In genomic region chr19:16181258-16181657, GRCm38 (mm10) we compare ENCODE assay signal across 23 mouse cellular contexts. TPM values are rescaled to one million over a fixed set of nuclear protein-coding genes. Genes with fewer than 3 reads are reported as not detected.
A peak's percentile ranks its signal among the peaks of the same experiment; 100 is the strongest.
DNase-seq lines count a peak whose midpoint lies in the region; ATAC-seq lines count a peak whose summit lies in the region.
"Had no signal": no experiment of that assay in that cellular context is flagged by ENCODE, and none has a peak within 500 bp of the region (broad histone marks: within the 10 kb centered on the region; RNA-seq: fewer than 3 reads in every experiment).

No protein-coding gene starts in this region.

- no peak for DNase-seq in heart, postnatal 14 days
- DNase-seq in hindbrain, embryonic 14.5 days (ENCODE audit: low spot score), result no peak
- DNase-seq in lung, postnatal 4 days, result no peak
- DNase-seq in left cerebral cortex, postnatal 4 days, result no peak
- DNase-seq: adrenal gland, postnatal 36 days; cerebellum, adult 2 months; cerebellum, postnatal 36 days; kidney, adult 8-10 months; kidney, postnatal 4 days; layer of hippocampus, adult 9-11 months; liver, embryonic 13.5 days; thymus, adult 18-20 months; thymus, postnatal 4 days had no signal

- ATAC-seq in heart, embryonic 12.5 days (ENCODE audit: insufficient number of reproducible peaks, low FRiP score), result no peak
- no peak for ATAC-seq in hindbrain, embryonic 14.5 days (ENCODE audit: low FRiP score)
- ATAC-seq in hindbrain, embryonic 12.5 days (ENCODE audit: low FRiP score), result no peak
- no peak for ATAC-seq in lung, embryonic 15.5 days (ENCODE audit: borderline replicate concordance, extremely low read depth, low FRiP score, low TSS enrichment)
- 0 out of 2 replicates have a peak, but pooled peaks have one; percentile 17 for ATAC-seq in granulocyte monocyte progenitor cell, adult 5-6 weeks (replicated peaks; ENCODE audit: poor library complexity, severe bottlenecking)
- ATAC-seq: inflammation-experienced regulatory T-cells, adult 6 months; midbrain, embryonic 15.5 days had no signal

- peak overlapping the region; percentile 20 for H3K27ac ChIP-seq in heart, embryonic 12.5 days (ENCODE audit: poor library complexity, severe bottlenecking)
- H3K27ac ChIP-seq in hindbrain, embryonic 14.5 days, result 0 out of 2 replicates have a peak overlapping the region, but pooled peaks have one; percentile 7
- no peak overlapping the region for H3K27ac ChIP-seq in hindbrain, embryonic 12.5 days
- peak overlapping the region; percentile 58 for H3K27ac ChIP-seq in lung, embryonic 15.5 days
- H3K27ac ChIP-seq: embryonic facial prominence, embryonic 15.5 days; left cerebral cortex, adult 2 months; limb, embryonic 10.5 days; liver, embryonic 13.5 days; midbrain, embryonic 15.5 days had no signal

- peaks cover 59% of the 10 kb centered on the region for H3K4me1 ChIP-seq in heart, embryonic 12.5 days (replicated peaks)
- H3K4me1 ChIP-seq in hindbrain, embryonic 14.5 days (replicated peaks; ENCODE audit: control insufficient read depth, insufficient read depth, low read length), result peaks cover 21% of the 10 kb centered on the region
- peaks cover 29% of the 10 kb centered on the region for H3K4me1 ChIP-seq in hindbrain, embryonic 12.5 days
- H3K4me1 ChIP-seq in lung, embryonic 15.5 days, result peaks cover 45% of the 10 kb centered on the region

- intact Hi-C loops in heart, postnatal 14 days (cut with DNase I), result loop anchor here (5.0 kb wide), 1 partner anchor 39 kb away; no protein-coding TSS in a partner anchor
- intact Hi-C loops in left cerebral cortex, postnatal 4 days (cut with DNase I), result no loop called here

- no peaks in the 10 kb centered on the region for H3K27me3 ChIP-seq in heart, embryonic 12.5 days (replicated peaks)
- H3K27me3 ChIP-seq in hindbrain, embryonic 14.5 days (ENCODE audit: control insufficient read depth, insufficient read depth, low read length), result no peaks in the 10 kb centered on the region
- H3K27me3 ChIP-seq in hindbrain, embryonic 12.5 days, result no peaks in the 10 kb centered on the region
- no peaks in the 10 kb centered on the region for H3K27me3 ChIP-seq in lung, embryonic 15.5 days
- H3K27me3 ChIP-seq: embryonic facial prominence, embryonic 15.5 days; liver, embryonic 13.5 days; midbrain, embryonic 15.5 days had no signal

- H3K9me3 ChIP-seq in heart, embryonic 12.5 days (replicated peaks), result no peaks in the 10 kb centered on the region
- no peaks in the 10 kb centered on the region for H3K9me3 ChIP-seq in hindbrain, embryonic 14.5 days (ENCODE audit: control insufficient read depth, low read length)
- H3K9me3 ChIP-seq in hindbrain, embryonic 12.5 days (replicated peaks), result no peaks in the 10 kb centered on the region
- H3K9me3 ChIP-seq in lung, embryonic 15.5 days, result no peaks in the 10 kb centered on the region
- H3K9me3 ChIP-seq: embryonic facial prominence, embryonic 15.5 days; limb, embryonic 10.5 days; liver, embryonic 13.5 days; midbrain, embryonic 15.5 days had no signal

- no peaks in the 10 kb centered on the region for H3K36me3 ChIP-seq in heart, embryonic 12.5 days
- H3K36me3 ChIP-seq in hindbrain, embryonic 14.5 days (replicated peaks; ENCODE audit: control insufficient read depth, insufficient read depth), result no peaks in the 10 kb centered on the region
- no peaks in the 10 kb centered on the region for H3K36me3 ChIP-seq in hindbrain, embryonic 12.5 days
- H3K36me3 ChIP-seq in lung, embryonic 15.5 days, result no peaks in the 10 kb centered on the region
- H3K36me3 ChIP-seq: embryonic facial prominence, embryonic 15.5 days; limb, embryonic 10.5 days; liver, embryonic 13.5 days; midbrain, embryonic 15.5 days had no signal

- 43% methylated on average over 3 of the region's 3 CpGs for WGBS in heart, embryonic 12.5 days
- WGBS in hindbrain, embryonic 14.5 days, result 88% methylated on average over 3 of the region's 3 CpGs
- 91% methylated on average over 3 of the region's 3 CpGs for WGBS in hindbrain, embryonic 12.5 days
- WGBS in lung, embryonic 15.5 days, result 45% methylated on average over 3 of the region's 3 CpGs

- H3K4me2 ChIP-seq in heart, embryonic 12.5 days, result no peak overlapping the region
- H3K4me2 ChIP-seq in hindbrain, embryonic 14.5 days (replicated peaks), result no peak overlapping the region
- no peak overlapping the region for H3K4me2 ChIP-seq in hindbrain, embryonic 12.5 days (replicated peaks)
- no peak overlapping the region for H3K4me2 ChIP-seq in lung, embryonic 15.5 days
- H3K4me2 ChIP-seq: embryonic facial prominence, embryonic 15.5 days; liver, embryonic 13.5 days; midbrain, embryonic 15.5 days had no signal

- H3K4me3 ChIP-seq in heart, embryonic 12.5 days, result no peak overlapping the region
- no peak overlapping the region for H3K4me3 ChIP-seq in hindbrain, embryonic 14.5 days (replicated peaks; ENCODE audit: low read length)
- no peak overlapping the region for H3K4me3 ChIP-seq in hindbrain, embryonic 12.5 days
- H3K4me3 ChIP-seq in lung, embryonic 15.5 days, result no peak overlapping the region
- H3K4me3 ChIP-seq: embryonic facial prominence, embryonic 15.5 days; left cerebral cortex, adult 2 months; limb, embryonic 10.5 days; liver, embryonic 13.5 days; midbrain, embryonic 15.5 days; myocyte had no signal

- H3K9ac ChIP-seq in heart, embryonic 12.5 days, result no peak overlapping the region
- H3K9ac ChIP-seq in hindbrain, embryonic 14.5 days, result no peak overlapping the region
- no peak overlapping the region for H3K9ac ChIP-seq in hindbrain, embryonic 12.5 days
- H3K9ac ChIP-seq in lung, embryonic 15.5 days, result no peak overlapping the region
- H3K9ac ChIP-seq: embryonic facial prominence, embryonic 15.5 days; liver, embryonic 13.5 days; midbrain, embryonic 15.5 days had no signal

RNA-seq across cellular contexts. Expression of gene Gnaq, which starts 48.6 kb away (rescaled TPM):
- 18.1 and 18.7 TPM in 2 replicates for polyA plus RNA-seq in heart, embryonic 12.5 days (2016; fragmentation: Nextera tagmentation; extraction: Ambion mirVana)
- total RNA-seq in heart, postnatal 14 days (2021), result 10 to 100 TPM; 29.7 to 34.2 TPM
- polyA plus RNA-seq in hindbrain, embryonic 14.5 days (2014; fragmentation: Nextera tagmentation; extraction: Ambion mirVana), result 48.4 and 53.0 TPM in 2 replicates
- polyA plus RNA-seq in hindbrain, embryonic 12.5 days (2016; fragmentation: Nextera tagmentation; extraction: Ambion mirVana), result 49.3 and 54.4 TPM in 2 replicates
- 30.6 and 34.3 TPM in 2 replicates for polyA plus RNA-seq in lung, embryonic 15.5 days (2015; fragmentation: Nextera tagmentation; extraction: Ambion mirVana)
- total RNA-seq in granulocyte monocyte progenitor cell, adult 5-6 weeks (2014; fragmentation: Nextera tagmentation), result 21.2 and 28.6 TPM in 2 replicates
- 12.3 and 16.3 TPM in 2 replicates for total RNA-seq in granulocyte monocyte progenitor cell, adult 5-6 weeks (2017)
- total RNA-seq in left cerebral cortex, postnatal 4 days (2021), result 100 to 1,000 TPM; 236 to 246 TPM
